9 mouse cellular contexts compared by ENCODE assay signal in the genomic region with DNA sequence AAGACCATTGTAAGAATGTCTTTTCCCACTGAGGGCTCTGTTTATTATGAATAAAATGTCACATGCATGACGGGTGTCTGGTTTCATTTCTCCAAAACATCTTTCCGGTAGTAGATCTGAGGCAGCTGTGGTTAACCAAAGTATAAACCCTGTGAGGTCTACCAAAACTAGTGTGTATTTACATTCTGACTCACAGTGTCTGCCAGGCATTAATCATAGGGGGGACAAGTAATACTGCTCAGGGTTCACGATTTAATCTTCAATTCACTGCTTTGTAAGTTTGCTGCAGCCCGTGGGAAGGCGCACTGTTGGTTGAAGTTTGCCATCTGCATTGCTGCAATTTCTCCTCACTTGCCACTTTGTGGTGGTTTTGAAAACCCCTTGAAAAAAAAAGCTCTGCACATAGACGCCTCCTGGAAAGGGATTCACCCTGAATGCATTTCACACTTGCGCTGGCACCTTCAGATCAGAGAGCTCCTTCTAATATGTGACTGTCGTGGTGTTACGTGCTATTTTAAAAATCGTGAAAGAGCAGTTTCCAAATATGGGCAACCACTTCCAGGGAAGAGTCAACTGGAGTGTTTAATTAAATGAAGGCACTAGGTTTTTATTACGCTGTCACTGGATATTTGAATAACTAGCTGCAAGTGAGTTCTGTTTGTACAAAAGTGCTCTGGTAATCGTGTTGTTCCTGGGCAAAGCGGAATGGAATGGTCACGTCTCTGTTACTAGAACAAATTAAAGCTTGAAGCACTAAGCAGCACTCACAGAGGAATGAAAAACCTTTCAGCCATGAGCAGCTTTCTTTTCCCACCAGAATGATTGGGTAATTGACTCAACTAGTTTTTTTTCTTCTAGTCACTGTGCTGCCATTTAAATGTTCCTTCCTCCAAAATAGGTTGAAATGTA. TPM values are rescaled to one million over a fixed set of nuclear protein-coding genes. Genes with fewer than 3 reads are reported as not detected.
DNase-seq lines count a peak whose midpoint lies in the region; ATAC-seq and TF ChIP-seq lines count a peak whose summit lies in the region.
"Had no signal": no experiment of that assay in that cellular context is flagged by ENCODE, and none has a peak within 500 bp of the region (broad histone marks: within the 10 kb centered on the region; RNA-seq: fewer than 3 reads in every experiment).

No protein-coding gene starts in this region.

- H3K27ac ChIP-seq in forebrain, embryonic 16.5 days (ENCODE audit: low read length) = peak overlapping the region; percentile 37
- H3K27ac ChIP-seq in forebrain, embryonic 15.5 days (replicated peaks) = no peak overlapping the region; the same call in 1 of the 2 replicates
- no peak overlapping the region for H3K27ac ChIP-seq in intestine, postnatal 0 days (ENCODE audit: low read depth, low read length)
- no peak overlapping the region for H3K27ac ChIP-seq in midbrain, postnatal 0 days (ENCODE audit: low read depth, low read length)
- H3K27ac ChIP-seq: limb, embryonic 12.5 days had no signal

- TF ChIP-seq CTCF in intestine, postnatal 0 days (IDR thresholded peaks at IDR 0.05; ENCODE audit: low read depth) = no peak
- no peak for TF ChIP-seq CTCF in midbrain, postnatal 0 days (IDR thresholded peaks at IDR 0.05)

- no peaks in the 10 kb centered on the region for H3K27me3 ChIP-seq in forebrain, embryonic 16.5 days (replicated peaks; ENCODE audit: control insufficient read depth, insufficient read depth, low read length)
- no peaks in the 10 kb centered on the region for H3K27me3 ChIP-seq in forebrain, embryonic 15.5 days
- no peaks in the 10 kb centered on the region for H3K27me3 ChIP-seq in intestine, postnatal 0 days (replicated peaks; ENCODE audit: control insufficient read depth, insufficient read depth, low read length)
- H3K27me3 ChIP-seq in midbrain, postnatal 0 days (ENCODE audit: insufficient read depth, low read length) = no peaks in the 10 kb centered on the region
- H3K27me3 ChIP-seq: limb, embryonic 12.5 days had no signal

- ATAC-seq in forebrain, embryonic 16.5 days = peak; percentile 43; the same call in 1 of the 2 replicates
- ATAC-seq in forebrain, embryonic 15.5 days (replicated peaks) = no peak
- ATAC-seq in intestine, postnatal 0 days = no peak
- ATAC-seq in midbrain, postnatal 0 days (ENCODE audit: low FRiP score) = no peak

- intact Hi-C loops in gastrocnemius, postnatal 36 days (cut with DNase I) = no loop called here

- H3K36me3 ChIP-seq in forebrain, embryonic 16.5 days (ENCODE audit: control insufficient read depth, insufficient read depth) = no peaks in the 10 kb centered on the region
- no peaks in the 10 kb centered on the region for H3K36me3 ChIP-seq in forebrain, embryonic 15.5 days
- H3K36me3 ChIP-seq in intestine, postnatal 0 days (ENCODE audit: control insufficient read depth, insufficient read depth) = no peaks in the 10 kb centered on the region
- no peaks in the 10 kb centered on the region for H3K36me3 ChIP-seq in midbrain, postnatal 0 days (ENCODE audit: insufficient read depth, low read length)
- H3K36me3 ChIP-seq: limb, embryonic 12.5 days had no signal

- H3K4me1 ChIP-seq in forebrain, embryonic 16.5 days (replicated peaks; ENCODE audit: control insufficient read depth, insufficient read depth, low read length) = peaks cover 11% of the 10 kb centered on the region
- H3K4me1 ChIP-seq in forebrain, embryonic 15.5 days = peaks cover 10% of the 10 kb centered on the region; the same call in 1 of the 2 replicates
- H3K4me1 ChIP-seq in intestine, postnatal 0 days (replicated peaks; ENCODE audit: control insufficient read depth, insufficient read depth, low read length) = no peaks in the 10 kb centered on the region
- no peaks in the 10 kb centered on the region for H3K4me1 ChIP-seq in midbrain, postnatal 0 days (ENCODE audit: insufficient read depth, low read length)

- H3K4me2 ChIP-seq in forebrain, embryonic 16.5 days (ENCODE audit: low read length) = no peak overlapping the region
- no peak overlapping the region for H3K4me2 ChIP-seq in forebrain, embryonic 15.5 days (replicated peaks)
- H3K4me2 ChIP-seq in intestine, postnatal 0 days (replicated peaks; ENCODE audit: low read depth) = peak overlapping the region; percentile 40
- no peak overlapping the region for H3K4me2 ChIP-seq in midbrain, postnatal 0 days (ENCODE audit: low read depth, low read length, poor library complexity, severe bottlenecking)
- H3K4me2 ChIP-seq: limb, embryonic 12.5 days had no signal

- no peak overlapping the region for H3K9ac ChIP-seq in forebrain, embryonic 16.5 days (replicated peaks; ENCODE audit: low read depth, low read length)
- H3K9ac ChIP-seq in forebrain, embryonic 15.5 days (replicated peaks) = no peak overlapping the region
- no peak overlapping the region for H3K9ac ChIP-seq in intestine, postnatal 0 days (ENCODE audit: low read depth, low read length)
- H3K9ac ChIP-seq in midbrain, postnatal 0 days (replicated peaks; ENCODE audit: low read length, poor library complexity, severe bottlenecking) = no peak overlapping the region
- H3K9ac ChIP-seq: limb, embryonic 12.5 days had no signal

- WGBS in forebrain, embryonic 16.5 days = 46% methylated on average over 14 of the region's 14 CpGs
- 50% methylated on average over 14 of the region's 14 CpGs for WGBS in forebrain, embryonic 15.5 days
- 48% methylated on average over 14 of the region's 14 CpGs for WGBS in intestine, postnatal 0 days
- 62% methylated on average over 14 of the region's 14 CpGs for WGBS in midbrain, postnatal 0 days

- DNase-seq in right cerebral cortex, adult 18-20 months = peak; percentile 33
- no peak for DNase-seq in right cerebral cortex, postnatal 14 days
- DNase-seq in thymus, postnatal 0 days (ENCODE audit: low spot score) = peak; percentile 48
- DNase-seq in midbrain, postnatal 0 days (ENCODE audit: low spot score) = no peak
- no peak for DNase-seq in gastrocnemius, postnatal 36 days

- H3K4me3 ChIP-seq in forebrain, embryonic 16.5 days (replicated peaks; ENCODE audit: low read length) = no peak overlapping the region
- no peak overlapping the region for H3K4me3 ChIP-seq in forebrain, embryonic 15.5 days
- H3K4me3 ChIP-seq in intestine, postnatal 0 days (ENCODE audit: low read depth, low read length) = no peak overlapping the region
- H3K4me3 ChIP-seq in midbrain, postnatal 0 days (ENCODE audit: low read depth, low read length) = no peak overlapping the region
- H3K4me3 ChIP-seq: limb, embryonic 12.5 days had no signal

- H3K9me3 ChIP-seq in forebrain, embryonic 16.5 days (ENCODE audit: control insufficient read depth, low read length) = no peaks in the 10 kb centered on the region
- no peaks in the 10 kb centered on the region for H3K9me3 ChIP-seq in forebrain, embryonic 15.5 days
- H3K9me3 ChIP-seq in intestine, postnatal 0 days (ENCODE audit: control insufficient read depth) = no peaks in the 10 kb centered on the region
- no peaks in the 10 kb centered on the region for H3K9me3 ChIP-seq in midbrain, postnatal 0 days (ENCODE audit: low read length)

RNA-seq across cellular contexts. Expression of a gene that starts 44.5 kb away (rescaled TPM):
- polyA plus RNA-seq in forebrain, embryonic 16.5 days (2015; fragmentation: Nextera tagmentation; extraction: Ambion mirVana) = 28.8 and 33.2 TPM in 2 replicates
- 31.7 and 33.5 TPM in 2 replicates for polyA plus RNA-seq in forebrain, embryonic 15.5 days (2015; fragmentation: Nextera tagmentation; extraction: Ambion mirVana)
- polyA plus RNA-seq in intestine, postnatal 0 days (2015; fragmentation: Nextera tagmentation; extraction: Ambion mirVana) = 13.5 and 13.8 TPM in 2 replicates
- 5.2 and 5.3 TPM in 2 replicates for polyA plus RNA-seq in thymus, postnatal 0 days (2015; fragmentation: Nextera tagmentation; extraction: Ambion mirVana)
- 60.9 and 64.5 TPM in 2 replicates for total RNA-seq in midbrain, postnatal 0 days (2014; rRNA removed)
- 16.9 and 17.3 TPM in 2 replicates for polyA plus RNA-seq in midbrain, postnatal 0 days (2015; fragmentation: Nextera tagmentation; extraction: Ambion mirVana)
- total RNA-seq in gastrocnemius, postnatal 36 days (2021) = 10 to 100 TPM; 10.6 to 14.2 TPM

Comparison
In these comparisons a context has a peak if more than half of its experiments do, and no peak if none do; other contexts are left out.
1. DNase-seq: peak in right cerebral cortex, adult 18-20 months (single experiment) and thymus, postnatal 0 days (single experiment); none in right cerebral cortex, postnatal 14 days (single experiment), midbrain, postnatal 0 days (single experiment) and gastrocnemius, postnatal 36 days (0 of 2).